Comparison of ENCODE assay signal across 28 mouse cellular contexts in the genomic region with DNA sequence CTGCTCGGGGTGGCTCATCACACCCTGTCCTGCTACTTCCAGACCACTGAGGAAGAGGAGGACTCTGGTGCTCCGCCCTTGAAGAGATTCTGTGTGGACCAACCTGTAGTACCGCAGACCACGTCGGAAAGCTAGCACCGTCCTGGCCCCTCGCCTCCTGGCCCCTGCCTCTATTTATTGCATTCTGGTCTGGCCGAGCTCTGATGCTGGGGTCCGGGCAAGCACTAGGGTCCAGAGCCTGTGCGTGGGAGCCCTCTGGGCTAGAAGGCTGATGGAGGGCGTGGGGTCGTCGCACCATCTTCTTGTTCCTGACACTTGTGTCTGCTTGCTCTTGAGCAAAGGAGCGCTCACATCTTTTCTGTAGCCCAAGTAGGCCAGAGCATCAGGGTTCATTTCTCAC. TPM values are rescaled to one million over a fixed set of nuclear protein-coding genes. Genes with fewer than 3 reads are reported as not detected.
A peak's percentile ranks its signal among the peaks of the same experiment; 100 is the strongest.
DNase-seq lines count a peak whose midpoint lies in the region; ATAC-seq and TF ChIP-seq lines count a peak whose summit lies in the region.
"Had no signal": no experiment of that assay in that cellular context is flagged by ENCODE, and none has a peak within 500 bp of the region (broad histone marks: within the 10 kb centered on the region; RNA-seq: fewer than 3 reads in every experiment).

No protein-coding gene starts in this region.

- no peak overlapping the region for H3K4me3 ChIP-seq in cerebellum, adult 2 months (replicated peaks; ENCODE audit: insufficient read depth, low read depth, low read length)
- H3K4me3 ChIP-seq in layer of hippocampus, adult 2 months: no peak overlapping the region
- H3K4me3 ChIP-seq: embryonic facial prominence, embryonic 15.5 days; gastrocnemius, adult 2 months; heart, embryonic 12.5 days; heart, embryonic 15.5 days had no signal

- WGBS in cerebellum, adult 2 months: 94% methylated on average over 14 of the region's 14 CpGs

- no peak for TF ChIP-seq POLR2A in cerebellum, adult 2 months (IDR thresholded peaks at IDR 0.05; ENCODE audit: borderline replicate concordance, insufficient read depth, low read length)

- no peaks in the 10 kb centered on the region for H3K27me3 ChIP-seq in cerebellum, adult 2 months (ENCODE audit: control insufficient read depth, insufficient read depth, low read length)
- H3K27me3 ChIP-seq: CH12.LX; embryonic facial prominence, embryonic 15.5 days; heart, embryonic 12.5 days; heart, embryonic 15.5 days had no signal

- peak overlapping the region; percentile 95 for H3K27ac ChIP-seq in cerebellum, adult 2 months (ENCODE audit: insufficient read depth, low read length)
- peak overlapping the region; percentile 94 for H3K27ac ChIP-seq in layer of hippocampus, adult 2 months
- H3K27ac ChIP-seq: embryonic facial prominence, embryonic 15.5 days; gastrocnemius, adult 2 months; heart, embryonic 15.5 days; hindbrain, embryonic 14.5 days; hindbrain, postnatal 0 days had no signal

- H3K4me1 ChIP-seq in cerebellum, adult 2 months (ENCODE audit: control insufficient read depth, insufficient read depth, low read length): peaks cover 55% of the 10 kb centered on the region
- H3K4me1 ChIP-seq: embryonic facial prominence, embryonic 15.5 days had no signal

- DNase-seq in cerebellum, adult 2 months: no peak
- no peak for DNase-seq in cerebellum, postnatal 4 days (ENCODE audit: low spot score in 2 of 2)
- DNase-seq in cerebellum, adult 9-11 months: peak; percentile 63
- no peak for DNase-seq in cerebellum, postnatal 10 days
- DNase-seq in layer of hippocampus, adult 2 months (ENCODE audit: low spot score in 2 of 2): no peak
- DNase-seq in layer of hippocampus, adult 9-10 months (ENCODE audit: low spot score): no peak
- DNase-seq: adrenal gland, adult 2 months; adrenal gland, postnatal 14 days; B cell, adult 2 months; cerebellum, adult 18-20 months; embryo, embryonic 11 days; forebrain, postnatal 0 days; gastrocnemius, adult 2 months; gastrocnemius, postnatal 14 days; heart, adult 18-20 months; heart, postnatal 14 days; heart, postnatal 4 days; kidney, adult 18-20 months had no signal

- no peak for TF ChIP-seq CTCF in cerebellum, adult 2 months (IDR thresholded peaks at IDR 0.05; ENCODE audit: borderline replicate concordance, insufficient read depth, low read depth, low read length)
- TF ChIP-seq CTCF in layer of hippocampus, adult 2 months (conservative IDR thresholded peaks at IDR 0.05): no peak

- ATAC-seq in megakaryocyte progenitor cell, adult 5-6 weeks (replicated peaks; ENCODE audit: poor library complexity): no peak
- ATAC-seq: forebrain, embryonic 14.5 days; forebrain, postnatal 0 days; hindbrain, postnatal 0 days; inflammation-experienced regulatory T-cells, adult 6 months; intestine, embryonic 16.5 days had no signal

RNA-seq across cellular contexts. Expression of a gene that starts 6.3 kb away (rescaled TPM):
- 75.3 and 77.4 TPM in 2 replicates for polyA plus RNA-seq in cerebellum, adult 2 months (2012; rRNA removed)
- total RNA-seq in layer of hippocampus, adult 2 months (2021): 10 to 100 TPM; 79.9 to 87.5 TPM
- 72.1 and 90.2 TPM in 2 replicates for total RNA-seq in megakaryocyte progenitor cell, adult 5-6 weeks (2015)
- total RNA-seq in megakaryocyte progenitor cell, adult 5-6 weeks (2017): 128 and 160 TPM in 2 replicates

RNA-seq across cellular contexts. Expression of a gene that starts 12.7 kb away (rescaled TPM):
- 64.4 TPM in 2 replicates for polyA plus RNA-seq in cerebellum, adult 2 months (2012; rRNA removed)
- 10 to 100 TPM; 55.1 to 62.6 TPM for total RNA-seq in layer of hippocampus, adult 2 months (2021)
- 18.1 and 18.7 TPM in 2 replicates for total RNA-seq in megakaryocyte progenitor cell, adult 5-6 weeks (2015)
- total RNA-seq in megakaryocyte progenitor cell, adult 5-6 weeks (2017): 24.8 and 25.2 TPM in 2 replicates

RNA-seq across cellular contexts. Expression of a gene that starts 31.3 kb away (rescaled TPM):
- 17.6 and 18.5 TPM in 2 replicates for polyA plus RNA-seq in cerebellum, adult 2 months (2012; rRNA removed)
- total RNA-seq in layer of hippocampus, adult 2 months (2021): 10 to 100 TPM; 29.8 to 32.0 TPM
- total RNA-seq in megakaryocyte progenitor cell, adult 5-6 weeks (2015): 10.9 and 11.0 TPM in 2 replicates
- total RNA-seq in megakaryocyte progenitor cell, adult 5-6 weeks (2017): 14.9 and 18.7 TPM in 2 replicates
